Mouse (Mus musculus) ovary, adult 10 weeks (tissue): ENCODE measurements around the gene Zfp612. TPM values are rescaled to one million over a fixed set of nuclear protein-coding genes. Genes with fewer than 3 reads are reported as not detected.

Experiments used
- polyA plus RNA-seq: library from polyadenylated mRNA; stranded (reverse); fragments of 350-450 nt; fragmentation: Illumina TruSeq; extraction: RNeasy Lipid Tissue Mini Kit (QIAGEN cat#74804); gene quantifications from one replicate; pipeline ENCODE4 v1.2.3, GENCODE M21; 2014

Zfp612 gene
- 14.8 TPM for polyA plus RNA-seq

DNA sequence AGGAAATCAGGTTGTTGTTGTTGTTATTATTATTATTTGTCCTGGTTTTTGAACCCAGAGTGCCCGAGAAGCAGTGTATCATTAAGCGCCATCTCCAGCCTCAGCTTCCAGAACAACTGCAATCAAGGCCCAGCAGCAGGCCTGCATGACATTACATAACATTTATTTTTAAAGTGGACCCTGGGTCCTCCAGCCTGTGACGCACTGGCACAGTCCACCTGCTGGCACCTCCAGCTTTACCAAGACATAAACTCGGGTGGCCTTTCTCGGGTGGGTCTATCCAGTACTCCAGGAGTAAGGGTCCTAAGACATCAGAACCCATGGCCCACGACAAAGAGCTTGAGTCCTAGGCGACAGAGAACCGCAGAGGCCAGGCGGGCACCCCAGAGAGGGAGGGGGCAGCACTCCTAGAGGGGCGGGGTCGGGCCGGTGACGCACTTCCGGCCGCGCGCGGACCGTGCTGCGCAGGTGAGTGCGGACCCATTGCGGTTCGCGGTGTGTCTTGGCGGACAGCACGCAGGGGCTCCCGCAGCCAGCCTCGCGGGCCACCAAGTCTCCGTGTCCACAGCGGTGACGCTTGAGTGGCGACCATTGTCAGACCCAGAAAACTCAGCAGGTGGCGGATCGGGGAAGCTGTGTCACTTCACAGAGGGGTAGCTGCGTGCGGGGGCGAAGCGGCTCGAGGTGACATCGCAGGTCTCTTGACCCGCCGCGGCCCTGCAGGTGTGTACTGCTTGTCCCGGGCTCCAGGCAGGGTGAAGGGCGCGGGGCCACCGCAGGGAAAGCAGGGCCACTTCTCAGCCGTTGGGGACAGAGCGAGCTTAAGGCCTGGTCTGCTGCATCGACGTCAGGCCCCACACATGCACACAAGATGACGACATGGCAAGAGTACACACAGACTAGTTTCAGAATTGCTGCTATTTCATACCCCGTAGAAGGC, at the start of gene Zfp612:
TSS of gene Zfp612 (plus strand) at position 465 of the 940 bp plus-strand sequence.

GRCm38 (mm10) chr8:110039659-110040058, 39.9 kb upstream of the Zfp612 start, which contains the start of gene Chst4:
TSS of gene Chst4 (minus strand) at chr8:110039740.

GRCm38 (mm10) chr8:110100907-110101306, 21.4 kb downstream of the Zfp612 start, which contains the start of gene Gm21964:
TSS of gene Gm21964 (plus strand) at chr8:110101207.

DNA sequence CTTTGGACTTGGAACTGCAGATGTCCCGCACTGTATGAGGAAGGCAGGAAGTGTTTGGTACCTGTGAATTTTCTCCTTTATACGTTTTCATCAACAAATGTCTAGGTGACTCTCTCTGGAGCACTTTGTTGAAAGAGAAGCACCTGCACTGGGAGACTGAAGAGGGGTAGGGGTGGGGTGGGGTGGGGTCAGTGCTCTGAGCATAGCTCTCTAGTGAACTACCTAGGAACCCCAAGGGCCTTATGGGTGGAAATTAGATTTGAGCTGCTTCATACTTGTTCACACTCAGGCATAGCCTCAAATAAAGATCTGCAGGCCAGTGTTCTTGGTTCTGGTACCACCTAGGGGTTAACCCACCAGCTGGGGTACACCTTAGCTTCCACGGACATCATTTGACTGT, 23.1 kb downstream of the Zfp612 start, which contains the start of gene Gm17720:
TSS of gene Gm17720 (minus strand) at position 101 of the 400 bp plus-strand sequence.

Other genes starting within 250 kb of the Zfp612 start
- gene Phlpp2, start 211.2 kb upstream of the Zfp612 start, polyA plus RNA-seq = 16.0 TPM
- gene Marveld3, start 117.5 kb upstream of the Zfp612 start, polyA plus RNA-seq = 1.3 TPM
- gene Tat, start 89.3 kb upstream of the Zfp612 start, polyA plus RNA-seq = not detected
- 2.6 TPM for gene Chst4, start 40.0 kb upstream of the Zfp612 start, polyA plus RNA-seq
- gene Gm21964, start 21.5 kb downstream of the Zfp612 start, polyA plus RNA-seq = not detected
- gene Gm17720, start 23.0 kb downstream of the Zfp612 start, polyA plus RNA-seq = not detected
- gene Calb2, start 88.5 kb downstream of the Zfp612 start, polyA plus RNA-seq = not detected
- gene Cmtr2, start 135.9 kb downstream of the Zfp612 start, polyA plus RNA-seq = 14.2 TPM
- 1.6 TPM for gene Hydin, start 187.2 kb downstream of the Zfp612 start, polyA plus RNA-seq